In genomic region chr14:115270445-115270844, GRCm38 (mm10) we compare ENCODE assay signal across 18 mouse cellular contexts.
A peak's percentile ranks its signal among the peaks of the same experiment; 100 is the strongest.
DNase-seq lines count a peak whose midpoint lies in the region; ATAC-seq and TF ChIP-seq lines count a peak whose summit lies in the region.
"Had no signal": no experiment of that assay in that cellular context is flagged by ENCODE, and none has a peak within 500 bp of the region (broad histone marks: within the 10 kb centered on the region; RNA-seq: fewer than 3 reads in every experiment).

No protein-coding gene starts in this region.

- no peak overlapping the region for H3K9ac ChIP-seq in forebrain, embryonic 15.5 days (replicated peaks)
- H3K9ac ChIP-seq: embryonic facial prominence, embryonic 15.5 days; heart, embryonic 13.5 days; hindbrain, embryonic 15.5 days had no signal

- WGBS in forebrain, embryonic 15.5 days, result 68% methylated on average over 6 of the region's 6 CpGs
- 86% methylated on average over 6 of the region's 6 CpGs for WGBS in forebrain, embryonic 10.5 days

- no peak for DNase-seq in forebrain, embryonic 10.5 days (ENCODE audit: extremely low spot score, low spot score)
- peak; percentile 3 for DNase-seq in layer of hippocampus, adult 9-11 months
- DNase-seq in layer of hippocampus, adult 18-20 months (ENCODE audit: low spot score in 2 of 2), result no peak
- DNase-seq in brain, adult 2 months (ENCODE audit: low read depth, low spot score), result peak; percentile 7
- DNase-seq in brain, embryonic 14.5 days (ENCODE audit: low read depth), result peak; percentile 48
- DNase-seq: adrenal gland, adult 2 months; adrenal gland, postnatal 25 days; cerebellum, adult 11-12 months; cerebellum, adult 9-10 months; embryo, embryonic 11 days; gastrocnemius, adult 2 months; gastrocnemius, postnatal 25 days; heart, postnatal 36 days had no signal

- no peak overlapping the region for H3K4me2 ChIP-seq in forebrain, embryonic 15.5 days (replicated peaks)
- H3K4me2 ChIP-seq: embryonic facial prominence, embryonic 15.5 days; heart, embryonic 13.5 days; hindbrain, embryonic 15.5 days had no signal

- H3K36me3 ChIP-seq in forebrain, embryonic 15.5 days, result no peaks in the 10 kb centered on the region
- H3K36me3 ChIP-seq in forebrain, embryonic 10.5 days (replicated peaks), result no peaks in the 10 kb centered on the region
- H3K36me3 ChIP-seq: embryonic facial prominence, embryonic 15.5 days; heart, embryonic 13.5 days; hindbrain, embryonic 15.5 days had no signal

- TF ChIP-seq CTCF in brain, embryonic 14.5 days (IDR thresholded peaks at IDR 0.05; ENCODE audit: borderline replicate concordance, extremely low read depth, insufficient read depth, insufficient read length), result no peak

- peak; percentile 68; the same call in 1 of the 2 replicates for ATAC-seq in forebrain, embryonic 15.5 days (replicated peaks)

- H3K27me3 ChIP-seq in forebrain, embryonic 15.5 days, result no peaks in the 10 kb centered on the region
- no peaks in the 10 kb centered on the region for H3K27me3 ChIP-seq in forebrain, embryonic 10.5 days (ENCODE audit: poor library complexity, severe bottlenecking)
- H3K27me3 ChIP-seq: embryonic facial prominence, embryonic 15.5 days; heart, embryonic 13.5 days; hindbrain, embryonic 15.5 days had no signal

- no peaks in the 10 kb centered on the region for H3K9me3 ChIP-seq in forebrain, embryonic 15.5 days
- H3K9me3 ChIP-seq in forebrain, embryonic 10.5 days, result no peaks in the 10 kb centered on the region
- H3K9me3 ChIP-seq: embryonic facial prominence, embryonic 15.5 days; heart, embryonic 13.5 days; hindbrain, embryonic 15.5 days had no signal

- no peaks in the 10 kb centered on the region for H3K4me1 ChIP-seq in forebrain, embryonic 15.5 days
- no peaks in the 10 kb centered on the region for H3K4me1 ChIP-seq in forebrain, embryonic 10.5 days
- H3K4me1 ChIP-seq: embryonic facial prominence, embryonic 15.5 days; heart, embryonic 13.5 days; hindbrain, embryonic 15.5 days had no signal

- no peak overlapping the region for H3K4me3 ChIP-seq in forebrain, embryonic 15.5 days
- H3K4me3 ChIP-seq in forebrain, embryonic 10.5 days, result no peak overlapping the region
- H3K4me3 ChIP-seq: embryonic facial prominence, embryonic 15.5 days; erythroblast, embryonic 14.5 days; gastrocnemius, adult 2 months; heart, embryonic 13.5 days; hindbrain, embryonic 15.5 days had no signal

- TF ChIP-seq POLR2A in brain, embryonic 14.5 days (IDR thresholded peaks at IDR 0.05; ENCODE audit: borderline replicate concordance, extremely low read depth, insufficient read depth, insufficient read length, poor library complexity, severe bottlenecking), result no peak

- no peak overlapping the region for H3K27ac ChIP-seq in forebrain, embryonic 15.5 days (replicated peaks)
- H3K27ac ChIP-seq in forebrain, embryonic 10.5 days, result no peak overlapping the region
- H3K27ac ChIP-seq: embryonic facial prominence, embryonic 15.5 days; gastrocnemius, adult 2 months; heart, embryonic 13.5 days; hindbrain, embryonic 15.5 days had no signal

Comparison
In these comparisons a context has a peak if more than half of its experiments do, and no peak if none do; other contexts are left out.
1. DNase-seq: peak in layer of hippocampus, adult 9-11 months (single experiment), brain, adult 2 months (single experiment) and brain, embryonic 14.5 days (single experiment); none in forebrain, embryonic 10.5 days (single experiment) and layer of hippocampus, adult 18-20 months (0 of 2).